Mouse (Mus musculus) left cerebral cortex, postnatal 14 days (tissue): Measurements from ENCODE around the gene Zc3h8. TPM values are rescaled to one million over a fixed set of nuclear protein-coding genes. Genes with fewer than 3 reads are reported as not detected.

ENCODE experiments used
- DNase-seq, 2 experiments: peaks; one replicate each; pipeline ENCODE4 v3.0.0; 2021 to 2022; ENCODE audit warnings: low spot score in 2 of 2, mixed read lengths in 1 of 2
- intact Hi-C: fragments of 180-260 bp; cut with DNase I; formaldehyde crosslinking; loops from one replicate; pipeline ENCODE4 v1.15.1; 2025
- microRNA-seq, 2 experiments: library from miRNA; unstranded; fragments of <30 nt; microRNA quantifications; one replicate each; pipeline ENCODE4 v1.2.0; 2022
- total RNA-seq, 2 experiments: library from RNA; stranded (reverse); gene quantifications; 2 replicates each; pipeline ENCODE4 v1.2.3; 2021

Zc3h8 gene
- total RNA-seq, 2 experiments from 2014 or later: 6.7 to 7.0 TPM

DNA sequence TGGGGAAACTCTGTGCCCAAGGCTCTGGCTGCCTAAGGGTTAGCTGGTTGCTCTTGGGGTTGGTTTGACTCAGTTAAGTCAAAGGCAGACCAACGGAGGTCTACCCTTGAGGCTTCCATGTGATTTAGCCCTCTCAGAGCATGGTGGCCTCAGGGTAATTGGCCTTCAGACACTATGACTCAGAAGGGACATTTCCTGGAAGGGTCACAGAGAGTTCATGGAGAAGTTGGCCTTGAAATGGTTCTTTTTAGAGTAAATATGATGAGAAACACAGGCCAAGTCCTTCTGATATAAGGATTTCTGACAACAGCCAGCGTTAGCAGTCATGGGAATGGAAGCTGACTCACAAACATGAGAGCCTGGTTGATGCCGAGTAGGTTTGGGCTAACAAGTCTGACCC lies 40.2 kb downstream of the Zc3h8 start:
- intact Hi-C loops: no loop called here
- no peak for DNase-seq

DNA sequence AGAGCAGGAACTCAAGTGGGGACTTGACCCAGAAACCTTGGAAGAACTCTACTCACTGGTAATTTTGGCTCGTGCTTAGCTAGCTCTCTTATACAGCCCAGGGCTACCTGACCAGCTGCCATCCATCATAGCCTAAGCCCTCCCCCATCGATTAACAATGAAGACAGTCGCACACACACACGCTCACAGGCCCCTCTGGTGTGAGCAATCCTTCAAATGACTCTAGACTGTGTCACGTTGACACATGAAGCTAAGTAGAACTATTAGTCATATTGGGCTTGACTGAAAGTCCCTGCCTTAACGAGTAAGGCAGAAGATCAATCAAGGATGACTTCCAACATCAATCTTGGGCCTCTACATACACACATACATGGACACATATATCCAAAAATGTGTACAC lies 41.0 kb downstream of the Zc3h8 start:
- no peak for DNase-seq
- intact Hi-C loops: no loop called here

DNA sequence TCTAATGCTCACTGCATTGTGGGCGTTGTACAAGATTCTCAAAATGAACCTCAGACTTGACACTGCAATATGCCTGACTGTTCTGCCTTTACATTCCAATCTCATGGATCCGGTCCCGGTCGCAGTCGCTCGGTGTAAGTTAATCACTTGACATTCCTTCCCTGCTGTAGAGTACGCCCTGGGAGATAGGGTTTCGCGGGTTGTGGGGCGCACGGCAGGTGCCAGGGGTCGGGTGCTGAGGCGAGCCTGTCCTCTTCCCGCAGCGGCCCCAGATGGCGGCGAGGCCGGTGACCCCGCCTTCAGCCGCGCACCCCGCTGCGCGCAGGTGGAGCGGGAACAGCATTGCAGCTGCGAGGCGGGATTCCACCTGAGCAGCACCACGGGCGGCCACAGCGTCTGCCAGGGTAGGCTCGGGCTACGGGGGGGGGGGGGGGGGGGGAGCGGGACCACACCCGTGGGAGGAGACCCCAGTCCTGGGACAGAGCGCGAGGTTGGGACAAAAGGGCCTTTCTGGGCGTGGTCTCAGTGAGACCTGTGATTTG lies 51.6 kb downstream of the Zc3h8 start:
- intact Hi-C loops: no loop called here
- no peak for DNase-seq

DNA sequence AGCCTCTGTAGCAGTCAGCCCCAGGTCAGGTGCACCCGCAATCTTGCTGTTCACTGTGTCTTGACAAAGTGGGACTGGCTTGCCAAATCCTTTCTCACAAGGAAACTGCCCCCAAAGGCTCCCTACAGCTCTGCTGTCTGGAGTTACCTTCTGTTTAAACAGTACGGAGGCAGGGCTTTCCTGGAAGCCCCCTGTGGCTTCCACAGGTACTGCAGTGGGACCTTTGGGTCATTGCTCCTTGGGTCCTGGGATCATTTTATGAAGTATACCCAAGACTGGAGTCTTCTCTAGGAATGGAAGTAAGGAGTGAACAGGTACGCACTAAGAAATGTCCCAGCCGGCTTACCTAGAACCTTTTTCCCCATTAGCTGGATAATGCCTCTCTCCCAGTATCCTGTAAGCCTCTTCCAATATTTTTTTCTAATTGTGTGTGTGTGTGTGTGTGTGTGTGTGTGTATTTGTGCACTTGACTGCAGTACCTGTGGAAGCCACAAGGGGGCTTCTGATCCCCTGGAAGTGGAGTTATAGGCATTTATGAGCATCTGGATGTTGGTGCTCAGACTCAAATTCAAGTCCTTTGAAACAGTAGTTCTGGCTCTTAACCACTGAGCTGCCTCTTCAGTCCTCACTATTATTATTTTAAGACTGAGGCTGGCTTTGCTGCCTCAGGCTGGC lies 53.1 kb downstream of the Zc3h8 start:
- intact Hi-C loops: no loop called here

DNA sequence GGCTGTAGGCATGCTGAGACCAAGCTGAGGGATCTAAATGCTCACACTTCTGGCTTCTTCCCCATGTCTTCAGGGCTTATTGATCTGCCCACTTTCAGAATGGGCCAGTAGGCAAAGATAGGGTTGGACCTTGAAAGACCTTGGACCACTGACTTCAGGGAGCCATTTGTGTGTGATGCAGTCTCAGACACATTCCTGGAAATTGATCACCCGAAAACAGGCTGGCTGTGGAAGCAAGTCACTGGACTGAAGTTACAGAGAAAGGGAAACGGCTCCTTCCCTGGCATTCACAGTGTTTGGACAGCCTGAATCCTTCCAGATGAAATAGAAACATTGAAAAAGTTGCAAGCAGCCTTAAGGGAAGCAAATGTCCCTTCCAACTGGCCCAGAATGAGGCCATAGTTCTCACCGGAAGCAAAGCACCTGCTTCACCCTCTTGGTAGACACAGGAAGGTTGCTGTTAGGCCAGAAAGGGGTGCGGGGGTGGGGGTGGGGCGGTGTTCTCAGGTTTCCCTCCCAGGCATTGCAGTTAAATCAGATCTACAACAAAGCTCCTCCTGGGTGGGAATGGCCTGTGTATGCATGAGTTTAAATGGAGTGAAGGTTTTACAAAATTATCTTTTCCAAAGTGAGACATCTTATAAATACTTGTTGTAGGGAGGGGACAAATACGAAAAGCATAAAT lies 55.9 kb downstream of the Zc3h8 start:
- intact Hi-C loops: no loop called here
- DNase-seq: no peak

More for the DNA sequence above, 53.1 kb downstream of the Zc3h8 start:
- no peak for DNase-seq

DNA sequence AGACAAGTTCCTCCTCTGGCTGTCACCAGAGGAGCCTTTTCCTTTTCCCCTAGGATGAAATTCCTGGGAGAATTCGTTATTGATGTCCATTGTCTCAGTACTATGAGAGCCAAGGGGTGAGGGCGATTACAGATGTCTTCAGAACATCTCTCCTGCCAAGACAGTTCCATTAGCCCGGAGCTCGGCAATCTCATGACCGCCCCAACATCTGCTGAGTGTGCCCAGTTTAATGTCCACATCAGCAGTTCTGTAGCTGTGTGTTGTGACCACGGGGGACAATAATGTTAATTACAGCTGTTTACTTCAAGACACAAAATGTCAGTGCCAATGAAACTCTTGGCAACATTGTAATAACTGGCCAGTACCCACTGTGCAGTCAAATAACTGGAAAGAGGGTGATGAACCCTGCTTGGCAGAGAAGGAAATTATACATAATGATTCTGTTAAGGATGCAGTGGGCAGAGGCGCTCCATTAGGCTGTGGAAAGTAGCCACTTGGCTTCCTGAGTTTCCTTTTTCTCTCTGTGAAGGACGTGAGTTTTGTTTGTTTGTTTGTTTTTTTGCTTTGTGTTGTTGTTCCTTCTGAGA lies 58.6 kb downstream of the Zc3h8 start:
- DNase-seq: no peak
- intact Hi-C loops: no loop called here

DNA sequence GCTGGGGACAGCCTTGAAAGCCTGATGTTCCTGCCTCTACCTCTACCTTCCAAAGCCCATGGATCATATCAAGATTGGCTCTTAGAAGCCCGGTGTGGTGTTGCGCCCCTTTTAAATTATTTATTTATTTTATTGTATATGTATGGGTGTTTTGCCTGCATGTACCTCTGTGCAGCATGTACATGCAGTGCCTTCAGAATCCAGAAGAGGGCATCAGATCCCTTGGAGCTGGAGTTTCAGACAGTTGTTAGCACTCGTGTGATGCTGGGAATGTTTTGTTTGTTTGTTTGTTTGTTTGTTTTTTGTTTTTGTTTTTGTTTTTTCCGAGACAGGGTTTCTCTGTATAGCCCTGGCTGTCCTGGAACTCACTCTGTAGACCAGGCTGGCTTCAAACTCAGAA lies 62.6 kb downstream of the Zc3h8 start:
- DNase-seq: no peak
- intact Hi-C loops: no loop called here

Small RNA genes within 50 kb of the gene (microRNA-seq; reads per million reads assigned to microRNA genes)
- gene Gm22859: 0 reads per million in 2 experiments

Other genes with a start within 250 kb of the Zc3h8 start
- gene Mertk, start 245.1 kb downstream of the Zc3h8 start, total RNA-seq: 10 to 100 TPM; 20.8 to 33.7 TPM
- gene Tmem87b, start 126.0 kb downstream of the Zc3h8 start, total RNA-seq: 10 to 100 TPM; 32.7 to 33.5 TPM
- gene Fbln7, start 81.1 kb downstream of the Zc3h8 start, total RNA-seq: 1 to 10 TPM; 4.0 to 4.8 TPM
- 10 to 100 TPM; 11.4 to 13.3 TPM for gene Zc3h6, start 23.3 kb upstream of the Zc3h8 start, total RNA-seq
- 1 to 10 TPM; 7.3 to 7.4 TPM for gene Gm10762, start 23.6 kb upstream of the Zc3h8 start, total RNA-seq
- gene Vinac1, start 104.1 kb upstream of the Zc3h8 start, total RNA-seq: under 1 TPM; 0.13 TPM
- 10 to 100 TPM; 75.3 to 83.5 TPM for gene Ttl, start 121.9 kb upstream of the Zc3h8 start, total RNA-seq
- 10 to 100 TPM; 20.9 to 21.1 TPM for gene Polr1b, start 156.9 kb upstream of the Zc3h8 start, total RNA-seq
- gene Chchd5, start 185.6 kb upstream of the Zc3h8 start, total RNA-seq: 10 to 100 TPM; 10.4 to 10.5 TPM